In the genomic region with DNA sequence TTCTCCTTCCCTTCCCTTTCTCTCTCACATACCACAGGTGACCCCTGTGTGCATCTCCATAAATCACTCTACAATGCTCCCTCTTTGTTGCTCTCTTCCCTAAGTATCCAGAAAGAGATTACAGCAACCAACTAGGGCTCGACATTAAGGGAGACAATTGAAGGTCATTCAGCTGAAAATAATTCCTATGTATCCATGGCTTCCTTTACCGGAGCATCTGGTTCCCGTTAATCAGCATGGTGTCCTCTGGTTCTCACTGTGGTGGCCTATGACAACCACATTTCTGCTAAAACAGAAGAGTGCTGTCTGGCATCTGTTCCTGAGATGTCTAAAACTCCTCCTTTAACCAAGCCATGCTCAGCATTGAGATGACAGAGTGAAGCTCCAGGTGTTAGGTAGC, we compare ENCODE assay signal across 13 mouse cellular contexts.
DNase-seq lines count a peak whose midpoint lies in the region; ATAC-seq and TF ChIP-seq lines count a peak whose summit lies in the region.
"Had no signal": no experiment of that assay in that cellular context is flagged by ENCODE, and none has a peak within 500 bp of the region (broad histone marks: within the 10 kb centered on the region; RNA-seq: fewer than 3 reads in every experiment).

No protein-coding gene starts in this region.

- 32% methylated on average over 3 of the region's 3 CpGs for WGBS in kidney, postnatal 0 days
- WGBS in hindbrain, postnatal 0 days: 16% methylated on average over 3 of the region's 3 CpGs

- DNase-seq in kidney, postnatal 0 days (ENCODE audit: low spot score): peak; percentile 23
- no peak for DNase-seq in kidney, postnatal 25 days
- DNase-seq in embryo, embryonic 11.5 days (ENCODE audit: low read depth, low spot score): peak; percentile 24
- DNase-seq in hindbrain, postnatal 0 days (ENCODE audit: low spot score): peak; percentile 26
- DNase-seq in retina, embryonic 14.5 days (ENCODE audit: low spot score): peak; percentile 64
- DNase-seq in thymus, postnatal 4 days: no peak
- no peak for DNase-seq in right cerebral cortex, postnatal 10 days (ENCODE audit: low spot score in 2 of 2)
- DNase-seq in layer of hippocampus, adult 9-10 months (ENCODE audit: low spot score): no peak
- DNase-seq: cerebellum, adult 9-10 months; lung, postnatal 4 days had no signal

- no peak overlapping the region for H3K4me2 ChIP-seq in kidney, postnatal 0 days (ENCODE audit: low read length)
- H3K4me2 ChIP-seq in hindbrain, postnatal 0 days (ENCODE audit: low read depth, low read length): no peak overlapping the region
- H3K4me2 ChIP-seq: liver, embryonic 15.5 days had no signal

- TF ChIP-seq CTCF in kidney, postnatal 0 days (IDR thresholded peaks at IDR 0.05; ENCODE audit: low read depth): no peak
- no peak for TF ChIP-seq CTCF in hindbrain, postnatal 0 days (IDR thresholded peaks at IDR 0.05; ENCODE audit: low read depth)

- H3K36me3 ChIP-seq in kidney, postnatal 0 days (ENCODE audit: insufficient read depth, low read length): no peaks in the 10 kb centered on the region
- no peaks in the 10 kb centered on the region for H3K36me3 ChIP-seq in hindbrain, postnatal 0 days (ENCODE audit: insufficient read depth, low read length)
- H3K36me3 ChIP-seq: G1E; liver, embryonic 15.5 days had no signal

- no peak overlapping the region for H3K9ac ChIP-seq in kidney, postnatal 0 days (ENCODE audit: low read depth, low read length)
- H3K9ac ChIP-seq in hindbrain, postnatal 0 days (replicated peaks; ENCODE audit: low read length): no peak overlapping the region
- H3K9ac ChIP-seq: liver, embryonic 15.5 days had no signal

- H3K4me3 ChIP-seq in kidney, postnatal 0 days (replicated peaks; ENCODE audit: low read depth, low read length): no peak overlapping the region
- H3K4me3 ChIP-seq in hindbrain, postnatal 0 days (ENCODE audit: low read length): no peak overlapping the region
- H3K4me3 ChIP-seq: liver, embryonic 15.5 days had no signal

- H3K4me1 ChIP-seq in kidney, postnatal 0 days (replicated peaks; ENCODE audit: insufficient read depth, low read length): no peaks in the 10 kb centered on the region
- no peaks in the 10 kb centered on the region for H3K4me1 ChIP-seq in hindbrain, postnatal 0 days (ENCODE audit: insufficient read depth, low read length)
- H3K4me1 ChIP-seq: liver, embryonic 15.5 days had no signal

- H3K27me3 ChIP-seq in kidney, postnatal 0 days (ENCODE audit: insufficient read depth, low read length): no peaks in the 10 kb centered on the region
- no peaks in the 10 kb centered on the region for H3K27me3 ChIP-seq in hindbrain, postnatal 0 days (ENCODE audit: insufficient read depth, low read length)
- H3K27me3 ChIP-seq: liver, embryonic 15.5 days had no signal

- H3K27ac ChIP-seq in kidney, postnatal 0 days: no peak overlapping the region
- no peak overlapping the region for H3K27ac ChIP-seq in hindbrain, postnatal 0 days
- H3K27ac ChIP-seq: liver, embryonic 15.5 days had no signal

- H3K9me3 ChIP-seq in kidney, postnatal 0 days (replicated peaks; ENCODE audit: low read length): no peaks in the 10 kb centered on the region
- no peaks in the 10 kb centered on the region for H3K9me3 ChIP-seq in hindbrain, postnatal 0 days (ENCODE audit: low read length)
- H3K9me3 ChIP-seq: G1E; liver, embryonic 15.5 days had no signal

- no peak for ATAC-seq in kidney, postnatal 0 days (replicated peaks; ENCODE audit: low FRiP score, low read depth)
- peak; percentile 62 for ATAC-seq in hindbrain, postnatal 0 days
- ATAC-seq: intestine, embryonic 16.5 days had no signal

Comparison
In these comparisons a context has a peak if more than half of its experiments do, and no peak if none do; other contexts are left out.
1. DNase-seq: peak in kidney, postnatal 0 days (single experiment), embryo, embryonic 11.5 days (single experiment), hindbrain, postnatal 0 days (single experiment) and retina, embryonic 14.5 days (single experiment); none in kidney, postnatal 25 days (0 of 2), thymus, postnatal 4 days (single experiment), right cerebral cortex, postnatal 10 days (0 of 2) and layer of hippocampus, adult 9-10 months (single experiment).